Mouse (Mus musculus): Measurements from ENCODE around the gene Krt20. TPM values are rescaled to one million over a fixed set of nuclear protein-coding genes. Genes with fewer than 3 reads are reported as not detected.

The Krt20 gene
- polyA plus RNA-seq, 1 experiment from 2014 or later: 24.6 TPM

GRCm38 (mm10) chr11:99454044-99454443 is 16.1 kb upstream of the Krt20 start:
- H3K4me3 ChIP-seq: no peak overlapping the region
- no peak overlapping the region for H3K9ac ChIP-seq
- H3K4me1 ChIP-seq: no peaks in the 10 kb centered on the region
- no peak overlapping the region for H3K4me2 ChIP-seq
- no peaks in the 10 kb centered on the region for H3K27me3 ChIP-seq (replicated peaks)
- 59% methylated on average over 4 of the region's 4 CpGs for WGBS (ENCODE audit: insufficient replicate concordance)
- H3K27ac ChIP-seq: no peak overlapping the region
- H3K36me3 ChIP-seq: no peaks in the 10 kb centered on the region
- no peaks in the 10 kb centered on the region for H3K9me3 ChIP-seq (replicated peaks)
- ATAC-seq: no peak

GRCm38 (mm10) chr11:99448769-99449168 is 10.8 kb upstream of the Krt20 start:
- no peaks in the 10 kb centered on the region for H3K9me3 ChIP-seq (replicated peaks)
- 47% methylated on average over 2 of the region's 2 CpGs for WGBS (ENCODE audit: insufficient replicate concordance)
- H3K4me1 ChIP-seq: no peaks in the 10 kb centered on the region
- H3K36me3 ChIP-seq: no peaks in the 10 kb centered on the region
- no peak overlapping the region for H3K9ac ChIP-seq
- H3K27ac ChIP-seq: no peak overlapping the region
- H3K4me2 ChIP-seq: no peak overlapping the region
- ATAC-seq: no peak
- H3K4me3 ChIP-seq: no peak overlapping the region
- H3K27me3 ChIP-seq (replicated peaks): no peaks in the 10 kb centered on the region

GRCm38 (mm10) chr11:99441220-99441619 is 3.3 kb upstream of the Krt20 start:
- ATAC-seq: no peak
- no peaks in the 10 kb centered on the region for H3K9me3 ChIP-seq (replicated peaks)
- WGBS (ENCODE audit: insufficient replicate concordance): 35% methylated on average over 8 of the region's 8 CpGs
- 0 out of 2 replicates have a peak, but pooled peaks cover 3% of the 10 kb centered on the region for H3K4me1 ChIP-seq
- H3K4me3 ChIP-seq: no peak overlapping the region
- H3K27ac ChIP-seq: no peak overlapping the region
- no peaks in the 10 kb centered on the region for H3K27me3 ChIP-seq (replicated peaks)
- no peaks in the 10 kb centered on the region for H3K36me3 ChIP-seq
- H3K4me2 ChIP-seq: no peak overlapping the region
- no peak overlapping the region for H3K9ac ChIP-seq

- no peak for ATAC-seq
- 63% methylated on average over 10 of the region's 10 CpGs for WGBS (ENCODE audit: insufficient replicate concordance)
- Histone ChIP-seq H3K4me1 (0 out of 2 replicates have a peak, but pooled peaks cover 3% of the 10 kb centered on the region), H3K9ac (no peak overlapping the region), H3K36me3 (no peaks in the 10 kb centered on the region), H3K4me2 (no peak overlapping the region), H3K9me3 (replicated peaks) (no peaks in the 10 kb centered on the region), H3K27ac (no peak overlapping the region), H3K27me3 (replicated peaks) (no peaks in the 10 kb centered on the region), H3K4me3 (no peak overlapping the region)
Observed at GRCm38 (mm10) chr11:99439465-99439864, 1.5 kb upstream of the Krt20 start.

- WGBS (ENCODE audit: insufficient replicate concordance): 55% methylated on average over 4 of the region's 4 CpGs
- Histone ChIP-seq H3K9me3 (replicated peaks) (no peaks in the 10 kb centered on the region), H3K4me1 (0 out of 2 replicates have a peak, but pooled peaks cover 3% of the 10 kb centered on the region), H3K36me3 (no peaks in the 10 kb centered on the region), H3K9ac (no peak overlapping the region), H3K27me3 (replicated peaks) (no peaks in the 10 kb centered on the region), H3K4me3 (peak overlapping the region; percentile 13), H3K4me2 (peak overlapping the region; percentile 29), H3K27ac (no peak overlapping the region)
- no peak for ATAC-seq
Observed at GRCm38 (mm10) chr11:99436625-99437024, 1.3 kb downstream of the Krt20 start.

GRCm38 (mm10) chr11:99430670-99431069 is 7.3 kb downstream of the Krt20 start:
- Histone ChIP-seq H3K4me3 (no peak overlapping the region), H3K36me3 (no peaks in the 10 kb centered on the region), H3K9ac (no peak overlapping the region), H3K27ac (no peak overlapping the region), H3K27me3 (replicated peaks) (no peaks in the 10 kb centered on the region), H3K9me3 (replicated peaks) (no peaks in the 10 kb centered on the region), H3K4me1 (no peaks in the 10 kb centered on the region), H3K4me2 (no peak overlapping the region)
- WGBS (ENCODE audit: insufficient replicate concordance): 50% methylated on average over 12 of the region's 12 CpGs
- no peak for ATAC-seq

GRCm38 (mm10) chr11:99422159-99422558 is 15.8 kb downstream of the Krt20 start, which contains the start of gene Krt12:
Krt12 (minus strand) TSS chr11:99422259.
- H3K9me3 ChIP-seq (replicated peaks): no peaks in the 10 kb centered on the region
- no peak within 1 kb of the TSS for H3K4me3 ChIP-seq
- no peaks in the 10 kb centered on the region for H3K36me3 ChIP-seq
- H3K9ac ChIP-seq: no peak within 1 kb of the TSS
- ATAC-seq: no peak
- no peaks in the 10 kb centered on the region for H3K27me3 ChIP-seq (replicated peaks)
- H3K27ac ChIP-seq: no peak within 1 kb of the TSS
- no peaks in the 10 kb centered on the region for H3K4me1 ChIP-seq
- 63% methylated on average over 10 of the region's 10 CpGs for WGBS (ENCODE audit: insufficient replicate concordance)
- H3K4me2 ChIP-seq: no peak within 1 kb of the TSS

GRCm38 (mm10) chr11:99420586-99420985 is 17.4 kb downstream of the Krt20 start:
- no peak overlapping the region for H3K4me3 ChIP-seq
- H3K27me3 ChIP-seq (replicated peaks): no peaks in the 10 kb centered on the region
- H3K4me1 ChIP-seq: no peaks in the 10 kb centered on the region
- H3K9ac ChIP-seq: no peak overlapping the region
- no peak overlapping the region for H3K27ac ChIP-seq
- ATAC-seq: no peak
- H3K9me3 ChIP-seq (replicated peaks): no peaks in the 10 kb centered on the region
- WGBS (ENCODE audit: insufficient replicate concordance): 25% methylated on average over 10 of the region's 10 CpGs
- no peaks in the 10 kb centered on the region for H3K36me3 ChIP-seq
- no peak overlapping the region for H3K4me2 ChIP-seq

- ATAC-seq: no peak
- no peaks in the 10 kb centered on the region for H3K36me3 ChIP-seq
- H3K27me3 ChIP-seq (replicated peaks): no peaks in the 10 kb centered on the region
- H3K4me2 ChIP-seq: no peak overlapping the region
- WGBS (ENCODE audit: insufficient replicate concordance): 64% methylated on average over 16 of the region's 16 CpGs
- H3K4me1 ChIP-seq: no peaks in the 10 kb centered on the region
- H3K27ac ChIP-seq: no peak overlapping the region
- no peaks in the 10 kb centered on the region for H3K9me3 ChIP-seq (replicated peaks)
- no peak overlapping the region for H3K4me3 ChIP-seq
- no peak overlapping the region for H3K9ac ChIP-seq
Observed at GRCm38 (mm10) chr11:99417819-99418218, 20.1 kb downstream of the Krt20 start.

- WGBS (ENCODE audit: insufficient replicate concordance): 72% methylated on average over 13 of the region's 13 CpGs
Observed at GRCm38 (mm10) chr11:99416902-99417301, 21.0 kb downstream of the Krt20 start.

GRCm38 (mm10) chr11:99414463-99415147 is 23.3 kb downstream of the Krt20 start:
- Histone ChIP-seq H3K27me3 (replicated peaks) (no peaks in the 10 kb centered on the region), H3K27ac (no peak overlapping the region), H3K4me3 (no peak overlapping the region), H3K9ac (no peak overlapping the region), H3K36me3 (no peaks in the 10 kb centered on the region), H3K9me3 (replicated peaks) (no peaks in the 10 kb centered on the region), H3K4me2 (no peak overlapping the region), H3K4me1 (no peaks in the 10 kb centered on the region)
- WGBS (ENCODE audit: insufficient replicate concordance): 74% methylated on average over 13 of the region's 13 CpGs
- ATAC-seq: no peak

More at GRCm38 (mm10) chr11:99416902-99417301, 21.0 kb downstream of the Krt20 start:
- Histone ChIP-seq H3K4me2 (no peak overlapping the region), H3K36me3 (no peaks in the 10 kb centered on the region), H3K27ac (no peak overlapping the region), H3K9me3 (replicated peaks) (no peaks in the 10 kb centered on the region), H3K4me1 (no peaks in the 10 kb centered on the region), H3K4me3 (no peak overlapping the region), H3K9ac (no peak overlapping the region), H3K27me3 (replicated peaks) (no peaks in the 10 kb centered on the region)
- ATAC-seq: no peak

- H3K36me3 ChIP-seq: no peaks in the 10 kb centered on the region
- no peak overlapping the region for H3K9ac ChIP-seq
- H3K27ac ChIP-seq: no peak overlapping the region
- H3K9me3 ChIP-seq (replicated peaks): no peaks in the 10 kb centered on the region
- H3K4me1 ChIP-seq: no peaks in the 10 kb centered on the region
- no peak overlapping the region for H3K4me3 ChIP-seq
- no peaks in the 10 kb centered on the region for H3K27me3 ChIP-seq (replicated peaks)
- WGBS (ENCODE audit: insufficient replicate concordance): 13% methylated on average over 6 of the region's 6 CpGs
- no peak for ATAC-seq
- H3K4me2 ChIP-seq: no peak overlapping the region
Observed at GRCm38 (mm10) chr11:99413247-99413646, 24.7 kb downstream of the Krt20 start.

- H3K4me2 ChIP-seq: no peak overlapping the region
- no peaks in the 10 kb centered on the region for H3K27me3 ChIP-seq (replicated peaks)
- no peak overlapping the region for H3K4me3 ChIP-seq
- no peak overlapping the region for H3K27ac ChIP-seq
- no peak for ATAC-seq
- H3K4me1 ChIP-seq: no peaks in the 10 kb centered on the region
- WGBS (ENCODE audit: insufficient replicate concordance): 63% methylated on average over 10 of the region's 10 CpGs
- no peaks in the 10 kb centered on the region for H3K36me3 ChIP-seq
- no peaks in the 10 kb centered on the region for H3K9me3 ChIP-seq (replicated peaks)
- no peak overlapping the region for H3K9ac ChIP-seq
Observed at GRCm38 (mm10) chr11:99406186-99406585, 31.8 kb downstream of the Krt20 start.
